Mouse (Mus musculus): ENCODE measurements around the gene Adamts14. TPM values are rescaled to one million over a fixed set of nuclear protein-coding genes. Genes with fewer than 3 reads are reported as not detected.
A peak's percentile ranks its signal among the peaks of the same experiment; 100 is the strongest.

The Adamts14 gene
- polyA plus RNA-seq, 1 experiment from 2014 or later, result 0.48 TPM

- Histone ChIP-seq H3K9me3 (no peaks in the 10 kb centered on the region), H3K27ac (replicated peaks) (no peak overlapping the region), H3K4me2 (replicated peaks) (no peak overlapping the region), H3K27me3 (no peaks in the 10 kb centered on the region), H3K36me3 (no peaks in the 10 kb centered on the region), H3K9ac (replicated peaks) (no peak overlapping the region), H3K4me1 (no peaks in the 10 kb centered on the region), H3K4me3 (no peak overlapping the region)
- WGBS, result 89% methylated on average over 4 of the region's 4 CpGs
- no peak for ATAC-seq (ENCODE audit: low FRiP score, low read depth)
These were observed 53.9 kb downstream of the Adamts14 start for GRCm38 (mm10) chr10:61219318-61219717.

GRCm38 (mm10) chr10:61216163-61216562 is 57.1 kb downstream of the Adamts14 start:
- no peak for ATAC-seq (ENCODE audit: low FRiP score, low read depth)
- H3K36me3 ChIP-seq, result no peaks in the 10 kb centered on the region

GRCm38 (mm10) chr10:61215658-61216057 is 57.6 kb downstream of the Adamts14 start:
- Histone ChIP-seq H3K4me1 (no peaks in the 10 kb centered on the region), H3K9me3 (no peaks in the 10 kb centered on the region), H3K4me3 (no peak overlapping the region), H3K4me2 (replicated peaks) (no peak overlapping the region), H3K36me3 (no peaks in the 10 kb centered on the region), H3K9ac (replicated peaks) (no peak overlapping the region), H3K27ac (replicated peaks) (no peak overlapping the region), H3K27me3 (peaks cover 12% of the 10 kb centered on the region)
- 96% methylated on average over 6 of the region's 6 CpGs for WGBS
- no peak for ATAC-seq (ENCODE audit: low FRiP score, low read depth)

More at GRCm38 (mm10) chr10:61216163-61216562, 57.1 kb downstream of the Adamts14 start:
- 88% methylated on average over 4 of the region's 4 CpGs for WGBS
- Histone ChIP-seq H3K4me1 (no peaks in the 10 kb centered on the region), H3K27me3 (peaks cover 12% of the 10 kb centered on the region), H3K4me3 (no peak overlapping the region), H3K27ac (replicated peaks) (no peak overlapping the region), H3K9me3 (no peaks in the 10 kb centered on the region), H3K4me2 (replicated peaks) (no peak overlapping the region), H3K9ac (replicated peaks) (no peak overlapping the region)

- Histone ChIP-seq H3K4me3 (no peak overlapping the region), H3K4me1 (no peaks in the 10 kb centered on the region), H3K27me3 (peaks cover 12% of the 10 kb centered on the region), H3K9ac (replicated peaks) (no peak overlapping the region), H3K9me3 (no peaks in the 10 kb centered on the region), H3K36me3 (no peaks in the 10 kb centered on the region), H3K27ac (replicated peaks) (no peak overlapping the region), H3K4me2 (replicated peaks) (no peak overlapping the region)
- 17% methylated on average over 11 of the region's 11 CpGs for WGBS
- ATAC-seq (ENCODE audit: low FRiP score, low read depth), result no peak
These were observed 60.4 kb downstream of the Adamts14 start for GRCm38 (mm10) chr10:61212817-61213216.

- Histone ChIP-seq H3K4me1 (no peaks in the 10 kb centered on the region), H3K27me3 (peaks cover 12% of the 10 kb centered on the region), H3K9ac (replicated peaks) (no peak overlapping the region), H3K27ac (replicated peaks) (no peak overlapping the region), H3K36me3 (no peaks in the 10 kb centered on the region), H3K9me3 (no peaks in the 10 kb centered on the region), H3K4me3 (no peak overlapping the region), H3K4me2 (replicated peaks) (no peak overlapping the region)
- WGBS, result 10% methylated on average over 13 of the region's 13 CpGs
- ATAC-seq (ENCODE audit: low FRiP score, low read depth), result no peak
These were observed 61.5 kb downstream of the Adamts14 start for GRCm38 (mm10) chr10:61211743-61212142.

GRCm38 (mm10) chr10:61211105-61211504 is 62.1 kb downstream of the Adamts14 start:
- no peak overlapping the region for H3K9ac ChIP-seq (replicated peaks)
- ATAC-seq (ENCODE audit: low FRiP score, low read depth), result no peak
- H3K36me3 ChIP-seq, result no peaks in the 10 kb centered on the region
- H3K9me3 ChIP-seq, result no peaks in the 10 kb centered on the region
- peaks cover 12% of the 10 kb centered on the region for H3K27me3 ChIP-seq
- H3K27ac ChIP-seq (replicated peaks), result no peak overlapping the region
- WGBS, result 86% methylated on average over 4 of the region's 4 CpGs
- no peaks in the 10 kb centered on the region for H3K4me1 ChIP-seq
- H3K4me2 ChIP-seq (replicated peaks), result no peak overlapping the region
- no peak overlapping the region for H3K4me3 ChIP-seq

- H3K4me1 ChIP-seq, result no peaks in the 10 kb centered on the region
- H3K9me3 ChIP-seq, result no peaks in the 10 kb centered on the region
- H3K36me3 ChIP-seq, result no peaks in the 10 kb centered on the region
- 89% methylated on average over 9 of the region's 9 CpGs for WGBS
- no peak overlapping the region for H3K27ac ChIP-seq (replicated peaks)
- no peak for ATAC-seq (ENCODE audit: low FRiP score, low read depth)
- no peak overlapping the region for H3K4me3 ChIP-seq
- H3K9ac ChIP-seq (replicated peaks), result no peak overlapping the region
- peaks cover 6% of the 10 kb centered on the region for H3K27me3 ChIP-seq
- H3K4me2 ChIP-seq (replicated peaks), result no peak overlapping the region
These were observed 65.0 kb downstream of the Adamts14 start for GRCm38 (mm10) chr10:61208114-61208684.

GRCm38 (mm10) chr10:61203930-61204329 is 69.3 kb downstream of the Adamts14 start:
- Histone ChIP-seq H3K27me3 (peaks cover 9% of the 10 kb centered on the region; the same call in 1 of the 2 replicates), H3K27ac (replicated peaks) (no peak overlapping the region), H3K4me2 (replicated peaks) (no peak overlapping the region), H3K4me1 (peaks cover 4% of the 10 kb centered on the region; the same call in 1 of the 2 replicates), H3K4me3 (no peak overlapping the region), H3K9ac (replicated peaks) (no peak overlapping the region), H3K9me3 (no peaks in the 10 kb centered on the region), H3K36me3 (no peaks in the 10 kb centered on the region)
- 67% methylated on average over 3 of the region's 3 CpGs for WGBS
- no peak for ATAC-seq (ENCODE audit: low FRiP score, low read depth)

- H3K9ac ChIP-seq (replicated peaks), result no peak overlapping the region
- H3K9me3 ChIP-seq, result no peaks in the 10 kb centered on the region
- no peak overlapping the region for H3K27ac ChIP-seq (replicated peaks)
- H3K4me3 ChIP-seq, result no peak overlapping the region
- H3K4me2 ChIP-seq (replicated peaks), result no peak overlapping the region
- H3K36me3 ChIP-seq, result no peaks in the 10 kb centered on the region
- ATAC-seq (ENCODE audit: low FRiP score, low read depth), result 0 out of 2 replicates have a peak, but pooled peaks have one; percentile 17
- WGBS, result 85% methylated on average over 12 of the region's 12 CpGs
- H3K27me3 ChIP-seq, result peaks cover 26% of the 10 kb centered on the region; the same call in 1 of the 2 replicates
- peaks cover 4% of the 10 kb centered on the region; the same call in 1 of the 2 replicates for H3K4me1 ChIP-seq
These were observed 71.5 kb downstream of the Adamts14 start for GRCm38 (mm10) chr10:61201596-61202318.

GRCm38 (mm10) chr10:61200998-61201397 is 72.2 kb downstream of the Adamts14 start:
- WGBS, result 44% methylated on average over 9 of the region's 9 CpGs
- Histone ChIP-seq H3K4me1 (peaks cover 4% of the 10 kb centered on the region; the same call in 1 of the 2 replicates), H3K9me3 (no peaks in the 10 kb centered on the region), H3K27me3 (peaks cover 26% of the 10 kb centered on the region; the same call in 1 of the 2 replicates), H3K9ac (replicated peaks) (no peak overlapping the region), H3K36me3 (no peaks in the 10 kb centered on the region), H3K4me2 (replicated peaks) (no peak overlapping the region), H3K4me3 (no peak overlapping the region), H3K27ac (replicated peaks) (no peak overlapping the region)
- ATAC-seq (ENCODE audit: low FRiP score, low read depth), result no peak

- Histone ChIP-seq H3K9me3 (no peaks in the 10 kb centered on the region), H3K4me2 (replicated peaks) (no peak overlapping the region), H3K4me1 (peaks cover 4% of the 10 kb centered on the region; the same call in 1 of the 2 replicates), H3K4me3 (no peak overlapping the region), H3K27me3 (peaks cover 26% of the 10 kb centered on the region; the same call in 1 of the 2 replicates), H3K36me3 (no peaks in the 10 kb centered on the region), H3K9ac (replicated peaks) (no peak overlapping the region), H3K27ac (replicated peaks) (no peak overlapping the region)
- 50% methylated on average over 7 of the region's 7 CpGs for WGBS
- ATAC-seq (ENCODE audit: low FRiP score, low read depth), result 0 out of 2 replicates have a peak, but pooled peaks have one; percentile 13
These were observed 72.9 kb downstream of the Adamts14 start for GRCm38 (mm10) chr10:61200232-61200820.
